Mouse (Mus musculus) left cerebral cortex, adult 9 months (tissue): Measurements from ENCODE around the gene Marf1.
"Not testable (repeated sequence)": the region's sequence is repeated elsewhere in the genome, so short reads cannot be mapped to it uniquely, and the experiment has no call there.

Source experiments
- DNase-seq, 2 experiments: peaks; one replicate each; pipeline ENCODE4 v3.0.0; 2022; ENCODE audit warnings: low spot score in 2 of 2

Gene Marf1

GRCm38 (mm10) chr16:14068701-14069100 lies 94.5 kb downstream of the Marf1 start:
- not testable (repeated sequence) for DNase-seq

- DNase-seq, result not testable (repeated sequence)
Measured at GRCm38 (mm10) chr16:14066571-14066970, 96.6 kb downstream of the Marf1 start.

GRCm38 (mm10) chr16:14059869-14060268 lies 103.3 kb downstream of the Marf1 start:
- DNase-seq, result no peak
